Mouse (Mus musculus): ENCODE results near the gene Prtg. TPM values are rescaled to one million over a fixed set of nuclear protein-coding genes. Genes with fewer than 3 reads are reported as not detected.

The Prtg gene
- total RNA-seq, 2 experiments from 2014 or later, result 1.1 to 1.4 TPM

DNA sequence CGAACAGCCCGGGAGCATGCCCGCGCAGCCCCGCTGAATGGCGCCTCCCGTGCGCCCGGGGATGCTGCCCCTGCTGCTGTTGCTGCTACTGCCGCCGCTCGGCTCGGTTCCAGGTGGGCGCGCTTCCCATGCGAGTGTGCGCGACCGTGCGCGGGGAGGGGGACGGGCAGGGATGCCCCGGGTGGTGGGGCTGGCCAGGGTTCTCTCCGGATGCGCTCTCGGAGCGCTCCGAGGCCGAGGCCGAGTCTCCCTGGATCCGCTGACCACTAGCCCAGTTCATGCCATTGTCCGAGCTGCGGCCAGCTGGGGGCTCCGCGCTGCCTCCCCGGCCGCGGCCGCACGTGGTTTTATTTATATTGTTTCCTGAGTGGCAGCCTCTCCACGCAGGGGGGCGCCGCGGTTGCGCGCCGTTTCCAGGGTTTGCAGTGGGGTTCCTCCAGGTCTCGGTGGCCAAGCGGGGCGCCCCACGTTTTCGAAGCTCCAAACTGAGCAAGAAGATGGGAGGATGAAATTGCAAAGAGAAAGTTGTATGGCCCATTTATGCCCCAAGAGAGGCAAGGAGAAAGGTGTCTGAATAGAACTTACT, 839 bp downstream of the Prtg start:
- intact Hi-C loops (cut with DNase I), result no loop called here
- peak; percentile 59 to 60 for DNase-seq (ENCODE audit: low spot score in 2 of 2)

DNA sequence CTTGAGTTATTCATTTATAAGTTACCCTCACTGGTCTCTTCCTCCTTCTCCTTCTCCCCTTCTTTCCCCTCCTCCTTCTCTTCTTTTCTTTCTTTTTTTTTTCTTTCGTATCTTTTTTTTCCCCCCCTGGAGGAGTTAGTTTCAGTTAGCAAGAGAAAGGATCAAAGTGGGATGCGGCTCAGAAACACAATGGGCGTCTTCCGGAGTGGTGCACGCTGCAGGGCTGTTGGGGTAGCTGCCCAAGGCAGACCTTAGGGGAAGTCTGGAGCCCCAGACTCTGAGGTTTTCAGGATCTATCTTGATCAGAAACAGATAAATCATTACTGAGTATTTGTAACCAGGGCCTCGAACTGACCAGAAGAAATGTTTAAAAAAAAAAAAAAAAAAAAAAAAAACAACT, 1.5 kb downstream of the Prtg start:
- no peak for DNase-seq (ENCODE audit: low spot score in 2 of 2)
- intact Hi-C loops (cut with DNase I), result no loop called here

DNA sequence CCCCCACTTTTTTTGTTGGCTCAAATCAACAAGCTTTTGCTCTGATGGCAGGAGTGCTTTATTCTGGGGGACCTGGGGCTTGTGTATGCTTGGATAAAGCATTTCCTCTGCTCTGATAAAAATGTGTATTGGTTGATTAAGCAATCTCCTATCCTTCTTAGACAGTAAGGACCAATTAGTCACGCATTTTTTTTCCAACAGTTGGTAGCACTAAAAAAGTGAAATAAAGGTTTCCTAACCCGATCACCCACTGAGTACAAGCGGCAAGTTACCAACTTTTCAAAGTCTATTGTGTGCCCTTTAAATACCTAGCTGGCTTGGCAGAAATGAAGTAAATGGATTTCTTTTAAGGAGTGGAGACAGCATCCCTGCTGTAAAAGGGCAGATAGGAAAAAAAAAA, 1.9 kb downstream of the Prtg start:
- intact Hi-C loops (cut with DNase I), result no loop called here

DNA sequence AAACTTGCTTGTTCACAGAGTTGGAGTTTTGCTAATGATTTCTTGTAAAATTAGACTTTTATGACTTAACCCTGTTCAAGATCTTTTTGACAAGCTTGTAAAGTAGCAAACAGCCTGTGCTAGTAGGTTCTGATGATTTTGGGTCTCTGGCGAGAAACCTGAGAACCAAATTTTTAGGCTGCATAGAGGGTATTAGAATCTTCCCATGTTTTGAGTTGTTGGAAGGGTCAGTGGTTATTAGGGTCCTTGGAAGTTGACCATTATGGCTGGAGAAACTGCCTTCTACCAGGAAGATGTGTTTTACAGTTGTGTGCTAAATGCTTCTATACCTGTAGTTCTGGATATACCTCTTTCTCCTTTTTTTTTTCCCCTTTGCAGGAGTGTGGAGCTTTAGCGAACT, 2.4 kb downstream of the Prtg start:
- intact Hi-C loops (cut with DNase I), result no loop called here

More for the DNA sequence above, 1.9 kb downstream of the Prtg start:
- no peak for DNase-seq (ENCODE audit: low spot score in 2 of 2)

DNA sequence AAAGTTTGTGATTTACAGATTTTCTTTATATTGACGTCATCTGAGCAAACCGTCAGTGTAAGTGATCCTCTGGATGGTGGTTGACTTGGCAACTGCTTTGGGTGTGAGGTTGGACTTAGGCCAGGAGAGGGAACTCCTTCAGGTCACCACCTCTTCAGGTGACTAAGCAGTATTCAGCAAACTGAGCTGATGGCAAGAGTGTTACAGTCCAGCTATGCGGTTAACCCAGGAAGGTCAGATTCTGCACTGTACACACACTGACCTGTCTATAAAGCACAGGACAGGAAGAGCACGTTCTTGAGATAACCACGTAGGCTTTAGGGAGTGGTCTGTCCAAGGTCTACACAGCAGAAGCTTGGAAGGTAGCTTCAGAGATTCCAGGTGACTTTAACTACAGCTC, 3.9 kb downstream of the Prtg start:
- DNase-seq (ENCODE audit: low spot score in 2 of 2), result no peak
- intact Hi-C loops (cut with DNase I), result no loop called here

More for the DNA sequence above, 2.4 kb downstream of the Prtg start:
- no peak for DNase-seq (ENCODE audit: low spot score in 2 of 2)

DNA sequence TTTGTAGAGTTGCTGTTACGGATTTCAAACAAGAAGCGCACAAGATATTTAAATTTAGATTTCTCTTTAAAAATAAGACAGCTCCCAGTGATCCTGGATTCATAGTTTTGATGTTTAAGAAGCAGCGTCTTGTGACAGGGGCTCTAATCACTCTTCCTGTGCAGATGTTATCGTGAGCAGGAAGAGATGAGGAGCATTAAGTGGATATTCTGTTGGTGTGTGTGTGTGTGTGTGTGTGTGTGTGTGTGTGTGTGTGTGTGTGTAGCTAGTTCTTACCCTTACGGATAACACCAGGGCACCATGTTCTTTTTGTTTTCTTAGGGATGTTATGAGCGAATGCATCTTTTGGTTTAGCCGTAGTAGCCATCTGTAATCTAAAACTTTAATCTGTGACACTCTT, 5.4 kb downstream of the Prtg start:
- intact Hi-C loops (cut with DNase I), result no loop called here

DNA sequence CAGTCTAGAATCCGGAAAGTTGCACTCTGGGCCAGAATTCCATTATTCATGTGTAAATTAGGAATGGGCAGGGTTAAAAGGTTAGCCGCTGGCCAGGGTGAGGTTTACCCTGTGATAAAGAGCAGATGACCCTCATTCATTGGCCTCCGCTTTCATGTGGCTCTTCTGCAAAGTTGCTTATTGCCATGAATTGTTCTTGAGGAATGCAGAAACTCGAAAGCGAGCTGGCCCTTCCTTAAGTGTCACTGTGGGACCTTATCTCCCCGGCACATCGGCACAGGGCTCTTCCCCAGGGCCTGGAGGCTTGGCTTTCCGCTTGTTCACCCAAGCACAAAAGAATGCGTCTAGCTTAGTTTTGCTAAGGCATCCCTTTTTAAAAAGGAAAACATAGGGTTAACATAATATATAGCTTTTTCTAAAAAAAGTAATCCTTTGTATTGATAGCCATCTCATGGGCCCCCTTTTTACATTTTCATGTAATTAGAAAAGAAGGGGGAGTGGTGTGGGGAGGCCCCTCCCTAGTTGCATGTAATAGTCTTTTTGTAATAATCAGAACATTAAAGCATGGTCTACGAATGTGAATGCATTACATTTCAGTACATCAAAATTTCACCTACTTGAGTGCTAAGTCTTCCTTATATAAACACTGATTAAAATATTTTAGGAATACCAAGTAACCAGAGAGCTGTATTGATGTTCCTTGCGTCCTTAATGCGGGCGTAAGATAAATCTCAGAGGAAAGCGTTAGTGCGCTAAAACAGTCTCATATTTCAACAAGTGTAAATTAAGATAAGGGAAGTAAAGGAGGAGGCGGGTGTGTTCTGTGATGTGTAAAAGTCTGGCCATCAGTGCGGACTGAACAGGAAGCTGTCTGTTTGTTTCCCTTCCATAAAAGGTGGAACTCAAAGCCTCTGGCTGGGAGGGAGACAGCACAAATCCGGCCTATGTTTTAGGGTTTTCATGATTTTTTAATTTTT, 6.2 kb downstream of the Prtg start:
- intact Hi-C loops (cut with DNase I), result no loop called here
- no peak for DNase-seq (ENCODE audit: low spot score in 2 of 2)

More for the DNA sequence above, 5.4 kb downstream of the Prtg start:
- DNase-seq (ENCODE audit: low spot score in 2 of 2), result no peak

DNA sequence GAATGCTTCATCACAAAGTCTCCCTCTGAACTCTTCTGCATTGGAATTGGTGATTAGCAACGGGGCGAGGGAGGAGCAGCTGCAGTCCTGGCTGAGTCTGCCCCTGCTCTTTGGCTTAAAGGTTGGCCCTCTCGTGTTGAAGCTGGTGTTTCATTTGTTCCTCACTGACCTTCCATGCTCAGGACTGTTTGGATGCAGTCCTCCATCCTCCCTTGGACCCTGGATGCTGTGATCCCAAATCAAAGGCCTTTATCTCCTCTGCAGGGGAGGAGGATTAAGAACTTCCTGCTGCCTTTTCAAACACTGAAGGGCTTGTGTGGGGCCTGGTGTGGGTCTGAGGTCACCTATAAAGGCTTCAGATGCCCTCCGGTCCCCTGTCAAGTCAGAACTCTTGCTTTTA, 18.8 kb downstream of the Prtg start:
- intact Hi-C loops (cut with DNase I), result no loop called here
- no peak for DNase-seq (ENCODE audit: low spot score in 2 of 2)

DNA sequence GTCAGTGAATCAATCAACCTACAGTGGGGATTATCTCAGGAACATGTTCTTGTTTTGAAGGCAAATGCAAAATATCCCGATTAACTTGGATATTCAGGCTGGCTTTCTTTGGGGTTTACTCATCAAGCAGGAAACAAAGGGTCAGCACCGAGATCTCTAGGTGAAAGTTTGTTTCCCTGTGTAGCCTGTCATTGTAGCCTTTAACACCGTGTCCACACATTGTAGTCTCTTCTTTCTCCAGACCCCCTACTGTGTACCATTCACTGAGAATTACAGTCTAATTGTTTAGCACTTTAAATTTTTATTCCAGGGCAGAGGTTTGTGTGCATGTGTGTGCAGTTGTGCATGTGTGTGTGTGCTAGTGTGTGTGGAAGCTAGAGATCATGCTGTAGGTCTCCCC, 19.3 kb downstream of the Prtg start:
- intact Hi-C loops (cut with DNase I), result no loop called here

DNA sequence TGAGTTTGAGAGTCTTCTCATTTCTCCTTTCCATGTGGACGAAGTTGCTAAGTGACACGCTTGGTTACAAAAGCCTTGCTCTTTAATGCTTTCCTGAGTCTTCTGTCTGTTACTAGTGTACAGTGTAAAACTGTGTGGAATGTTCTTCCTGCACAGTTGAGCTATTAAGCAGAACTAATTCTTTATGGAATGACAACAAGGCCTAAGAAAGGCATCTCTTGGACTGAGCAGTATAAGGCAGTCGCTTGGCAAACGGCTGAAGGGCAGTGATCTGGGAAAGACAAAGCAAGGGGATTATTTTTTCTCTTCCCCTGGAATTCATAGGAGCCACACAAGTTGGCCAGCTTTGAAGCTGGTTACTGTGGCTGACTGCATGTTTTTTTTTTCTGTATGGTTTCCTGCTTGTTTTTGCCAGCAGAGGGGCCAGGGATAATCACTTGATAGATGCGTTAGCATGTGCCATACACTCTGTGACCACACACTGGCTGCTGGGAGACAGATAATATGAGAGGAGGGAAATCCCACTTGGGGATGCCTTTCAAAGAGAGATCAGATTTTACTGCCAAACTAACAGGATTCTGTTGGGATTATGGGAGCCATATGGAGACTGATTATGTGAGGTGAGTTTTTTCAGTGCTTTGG, 22.1 kb downstream of the Prtg start:
- no peak for DNase-seq (ENCODE audit: low spot score in 2 of 2)

More for the DNA sequence above, 19.3 kb downstream of the Prtg start:
- DNase-seq (ENCODE audit: low spot score in 2 of 2), result no peak

DNA sequence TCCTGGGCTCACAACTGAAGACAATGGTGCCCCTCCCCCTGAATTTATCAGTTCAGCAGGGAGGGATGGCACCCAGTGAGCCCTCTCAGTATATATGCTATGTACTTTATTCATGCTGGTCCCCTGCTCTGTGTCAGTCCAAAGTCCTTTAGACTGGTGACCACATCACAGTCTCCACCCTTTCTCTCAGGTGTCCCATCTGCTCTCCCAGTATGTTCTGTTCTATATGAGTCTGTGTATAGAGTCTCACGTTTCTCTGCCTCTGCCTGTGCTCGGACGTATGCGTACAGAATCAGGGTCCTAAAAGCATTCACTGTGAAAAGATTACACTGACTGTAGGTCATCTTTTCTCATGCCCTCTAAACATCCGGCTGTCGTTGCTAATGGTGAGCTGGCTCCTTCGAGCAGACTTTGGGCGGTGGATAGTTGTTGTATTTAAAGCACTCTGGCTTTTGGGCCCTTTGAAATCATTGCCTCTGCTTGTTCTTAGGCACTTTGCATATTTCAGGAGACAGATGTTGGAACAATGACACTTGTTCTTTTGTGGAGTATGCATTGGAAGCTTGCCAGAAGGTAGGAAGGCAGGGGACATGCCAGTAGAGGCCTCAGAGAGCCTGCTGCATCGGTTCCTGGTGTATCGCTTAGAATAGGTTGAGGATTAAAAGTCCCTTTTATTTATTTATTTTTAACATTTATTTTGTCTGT, 27.5 kb downstream of the Prtg start:
- intact Hi-C loops (cut with DNase I), result no loop called here
- no peak for DNase-seq (ENCODE audit: low spot score in 2 of 2)

More for the DNA sequence above, 22.1 kb downstream of the Prtg start:
- intact Hi-C loops (cut with DNase I), result no loop called here

DNA sequence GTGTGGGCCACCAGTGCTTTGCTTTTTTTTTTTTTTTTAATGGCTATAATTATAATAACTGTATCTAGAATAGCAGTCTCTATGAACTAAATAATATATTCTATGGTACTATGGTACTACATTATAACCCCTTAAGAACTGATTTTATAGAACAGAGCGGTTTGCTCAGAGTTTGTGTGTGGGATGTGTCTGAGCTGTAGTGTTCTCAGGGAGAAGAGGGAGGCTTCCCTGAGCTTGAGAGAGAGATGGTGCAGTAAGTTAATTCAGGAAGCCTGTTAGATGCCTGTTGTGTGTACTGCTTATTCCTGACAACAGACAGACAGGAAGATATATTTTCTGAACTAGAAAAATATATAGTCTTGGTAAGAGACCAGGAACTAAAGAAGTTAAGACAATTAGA, 28.3 kb downstream of the Prtg start:
- peak; percentile 17 to 36 for DNase-seq (ENCODE audit: low spot score in 2 of 2)
- intact Hi-C loops (cut with DNase I), result no loop called here

DNA sequence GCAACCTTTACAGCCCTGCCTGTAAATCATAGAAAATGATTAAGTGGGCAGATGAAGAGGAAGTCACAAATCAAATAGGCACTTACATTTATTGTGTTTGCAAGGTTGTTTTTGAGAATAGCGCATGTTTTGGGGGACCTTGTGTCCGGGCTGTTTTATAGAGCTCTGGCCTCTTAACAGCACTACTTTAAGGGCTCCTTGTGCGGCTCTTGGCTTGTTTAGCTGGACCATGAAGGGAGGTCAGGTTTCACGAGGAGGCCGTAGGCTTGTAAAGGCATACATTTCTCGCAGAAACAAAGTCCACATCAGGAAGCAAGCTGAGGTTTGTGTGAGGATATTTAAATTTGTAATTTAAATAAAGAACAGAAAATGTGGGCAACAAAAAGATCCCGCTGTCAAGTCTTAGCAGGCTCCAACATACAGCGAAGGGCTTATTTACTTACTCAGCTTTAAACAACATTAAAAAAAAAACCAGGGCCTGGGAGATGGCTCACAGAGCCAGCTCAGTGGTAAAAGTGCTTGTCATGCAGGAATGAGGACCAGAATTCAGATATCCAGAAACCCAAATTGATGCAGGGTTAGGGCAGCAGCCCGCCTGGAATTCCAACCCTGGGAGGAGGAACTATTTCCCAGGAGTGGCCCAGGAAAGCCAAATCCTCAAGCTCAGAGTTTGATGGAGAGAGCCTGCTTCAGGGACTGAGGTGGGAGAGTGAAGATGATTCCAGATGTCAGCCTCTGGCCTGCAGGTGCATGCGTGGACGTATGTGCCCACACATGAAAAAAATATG, 30.2 kb downstream of the Prtg start:
- DNase-seq (ENCODE audit: low spot score in 2 of 2), result no peak
- intact Hi-C loops (cut with DNase I), result no loop called here

DNA sequence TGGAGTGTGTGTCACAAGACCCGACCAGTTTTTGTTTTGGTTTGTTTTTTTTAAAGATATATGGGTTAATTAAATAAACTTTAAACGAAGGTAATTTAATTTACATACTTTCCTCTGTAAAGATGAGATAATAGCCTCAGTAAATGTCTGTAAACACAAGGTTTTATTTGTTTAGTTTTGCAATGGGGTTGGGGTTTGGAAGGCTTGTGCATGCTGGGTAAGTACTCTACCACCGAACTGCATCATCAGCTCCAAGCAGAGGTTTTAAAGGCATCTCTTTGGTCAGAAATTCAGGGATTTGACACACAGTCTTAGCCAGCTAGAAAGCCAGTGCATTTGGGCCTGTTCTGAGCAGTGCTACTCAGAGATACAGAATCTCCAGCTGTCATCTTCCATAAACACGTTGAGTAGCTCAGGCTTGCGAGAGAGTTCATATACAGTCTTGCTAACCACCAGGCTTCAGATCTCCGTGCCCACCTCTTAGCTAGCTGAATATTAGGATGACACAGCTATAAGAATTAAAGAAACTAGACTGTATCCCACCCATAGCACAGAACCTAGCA, 31.0 kb downstream of the Prtg start:
- intact Hi-C loops (cut with DNase I), result no loop called here
- DNase-seq (ENCODE audit: low spot score in 2 of 2), result no peak

DNA sequence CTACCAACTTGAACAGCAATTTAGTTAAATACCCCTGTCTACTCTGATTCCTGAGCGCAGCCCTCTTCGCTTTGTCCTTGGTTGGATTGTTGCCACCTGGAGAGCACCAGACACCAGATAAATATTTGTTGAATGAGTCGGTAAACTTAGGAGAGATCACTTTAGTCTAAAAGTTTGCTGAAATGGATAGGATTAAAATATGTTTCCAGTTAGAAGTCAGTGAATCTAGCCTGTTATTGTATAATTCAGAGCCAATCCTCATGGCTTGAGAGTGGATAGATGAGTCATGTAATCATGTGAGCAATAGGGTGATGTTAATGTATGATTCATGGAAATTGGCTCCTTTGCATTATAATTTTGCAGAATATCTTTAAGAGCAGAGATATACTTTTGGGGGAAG, 31.6 kb downstream of the Prtg start:
- DNase-seq (ENCODE audit: low spot score in 2 of 2), result no peak

DNA sequence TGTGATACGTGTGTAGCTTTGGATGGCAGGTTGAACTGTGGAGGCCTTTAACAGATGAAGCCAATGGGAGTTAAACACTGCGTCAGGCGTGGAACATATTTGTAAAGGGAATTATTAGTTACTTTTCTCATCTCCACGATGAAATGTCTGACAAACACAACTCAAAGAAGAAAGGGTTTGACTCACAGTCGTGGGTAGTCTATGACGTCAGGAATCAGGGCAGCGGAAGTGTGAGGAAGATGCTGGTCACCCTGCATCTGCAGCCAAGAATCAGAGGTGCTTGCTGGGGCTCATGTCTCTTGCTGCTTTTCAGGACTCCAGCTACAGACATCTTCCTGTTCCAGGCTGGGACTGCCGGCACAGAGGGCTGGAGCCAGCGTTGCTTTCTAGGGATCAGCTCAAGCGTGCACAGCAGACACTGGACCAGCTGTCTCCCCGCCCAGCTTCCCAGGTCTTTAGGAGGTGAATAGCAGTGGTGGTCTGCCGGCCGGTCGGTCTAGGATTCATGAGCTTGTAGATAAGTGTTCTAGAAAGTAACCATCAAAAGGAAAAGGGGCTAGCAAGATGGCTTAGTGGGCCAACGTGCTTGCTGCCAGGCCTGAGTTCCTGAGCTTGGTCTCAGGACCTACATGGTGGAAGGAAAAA, 32.8 kb downstream of the Prtg start:
- DNase-seq (ENCODE audit: low spot score in 2 of 2), result no peak
- intact Hi-C loops (cut with DNase I), result no loop called here

More for the DNA sequence above, 31.6 kb downstream of the Prtg start:
- intact Hi-C loops (cut with DNase I), result no loop called here

DNA sequence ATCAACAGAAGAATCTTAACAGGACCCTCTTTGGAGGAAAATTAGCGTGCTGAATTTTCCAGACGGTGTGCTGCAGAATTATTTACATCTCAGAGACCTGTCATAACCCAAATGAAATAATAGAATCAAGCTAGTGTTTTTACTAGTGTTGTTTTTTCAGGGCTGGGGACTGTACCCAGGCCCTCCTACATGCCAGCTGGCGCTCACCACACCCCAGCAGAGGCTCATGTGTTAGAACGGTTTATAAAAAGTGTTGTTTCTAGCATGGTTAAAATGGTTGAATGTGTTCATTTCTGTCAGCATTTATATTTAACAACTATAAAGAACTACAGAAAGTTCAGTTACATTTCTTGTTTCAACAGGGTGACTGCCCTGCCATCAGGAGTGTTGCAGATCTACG, 37.8 kb downstream of the Prtg start:
- peak; percentile 63 to 72 for DNase-seq (ENCODE audit: low spot score in 2 of 2)
- intact Hi-C loops (cut with DNase I), result no loop called here

DNA sequence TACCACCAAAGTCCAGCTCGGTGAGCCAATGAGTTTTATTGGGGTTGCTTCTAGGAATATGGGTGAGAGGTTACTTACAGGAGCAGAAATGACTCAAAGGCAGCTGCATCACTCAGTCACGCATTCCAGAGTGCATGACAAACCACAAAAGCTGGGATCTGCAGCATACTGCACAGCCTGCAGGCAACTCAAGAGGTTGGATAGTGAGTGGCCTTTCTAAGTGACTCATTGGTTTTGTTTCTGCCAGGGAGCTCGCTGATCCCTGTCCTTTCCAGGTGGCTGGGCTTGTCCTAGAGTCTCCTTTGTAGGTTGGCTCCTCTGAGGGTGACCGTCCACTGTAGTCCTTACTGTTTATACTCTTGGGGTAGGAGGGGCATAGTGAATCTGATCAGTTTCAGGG, 39.5 kb downstream of the Prtg start:
- DNase-seq (ENCODE audit: low spot score in 2 of 2), result no peak
- intact Hi-C loops (cut with DNase I), result no loop called here
